Mouse (Mus musculus) bone marrow, adult 2 months (tissue): ENCODE data around the gene A730049H05Rik. TPM values are rescaled to one million over a fixed set of nuclear protein-coding genes. Genes with fewer than 3 reads are reported as not detected.

ENCODE experiments used
- H3K27ac ChIP-seq: fragments of 200-500 bp; 2 replicates; pipeline ENCODE4 v1.5.1; 2012; ENCODE audit warnings: low read depth, mild to moderate bottlenecking, control low read depth, inconsistent platforms, low read length; ENCODE audit not compliant: control insufficient read depth, poor library complexity, insufficient read depth
- H3K4me1 ChIP-seq: fragments of 200-500 bp; 2 replicates; pipeline ENCODE4 v1.6.1; 2011; ENCODE audit warnings: low read length; ENCODE audit not compliant: control insufficient read depth, insufficient read depth
- H3K4me3 ChIP-seq: fragments of 200-500 bp; replicated peaks from 2 replicates; pipeline ENCODE3; 2011; ENCODE audit warnings: mild to moderate bottlenecking, low read depth, low read length, control low read depth; ENCODE audit not compliant: control insufficient read depth
- CTCF ChIP-seq: fragments of 200-500 bp; IDR thresholded peaks from 2 replicates; pipeline ENCODE4 v1.5.1; 2011; ENCODE audit warnings: low read length, control low read depth; ENCODE audit not compliant: control insufficient read depth, insufficient read depth
- POLR2A ChIP-seq: fragments of 200-500 bp; IDR thresholded peaks from 2 replicates; pipeline ENCODE4 v1.6.1; 2011; ENCODE audit warnings: low read depth, mild to moderate bottlenecking, control low read depth, low read length, borderline replicate concordance; ENCODE audit not compliant: control insufficient read depth
- WGBS: fragments of 180-500 bp; shearing (Covaris S2); methylation state at CpG from one replicate; pipeline ENCODE4 v1.1.7; 2018; 5-methylcytosine and 5-hydroxymethylcytosine counted together
- polyA plus RNA-seq: library from polyadenylated mRNA; stranded (reverse); fragments of >200 nt; gene quantifications from 2 replicates; pipeline ENCODE4 v1.2.4, GENCODE M21; 2011; ENCODE audit warnings: low replicate concordance; ENCODE audit not compliant: missing spikeins, insufficient read depth, insufficient read length

A730049H05Rik gene
- polyA plus RNA-seq, 1 experiment = not detected

- no peak for TF ChIP-seq POLR2A
- no peak for TF ChIP-seq CTCF
- WGBS = 71% methylated on average over 6 of the region's 6 CpGs
- no peaks in the 10 kb centered on the region for H3K4me1 ChIP-seq
- H3K4me3 ChIP-seq = no peak overlapping the region
- H3K27ac ChIP-seq = no peak overlapping the region
These were observed 5.7 kb downstream of the A730049H05Rik start for GRCm38 (mm10) chr6:92822006-92822405.

GRCm38 (mm10) chr6:92823991-92824390 is 7.7 kb downstream of the A730049H05Rik start:
- TF ChIP-seq CTCF (no peak), POLR2A (no peak)
- H3K4me3 ChIP-seq = no peak overlapping the region
- 77% methylated on average over 7 of the region's 7 CpGs for WGBS
- no peaks in the 10 kb centered on the region for H3K4me1 ChIP-seq
- H3K27ac ChIP-seq = no peak overlapping the region

DNA sequence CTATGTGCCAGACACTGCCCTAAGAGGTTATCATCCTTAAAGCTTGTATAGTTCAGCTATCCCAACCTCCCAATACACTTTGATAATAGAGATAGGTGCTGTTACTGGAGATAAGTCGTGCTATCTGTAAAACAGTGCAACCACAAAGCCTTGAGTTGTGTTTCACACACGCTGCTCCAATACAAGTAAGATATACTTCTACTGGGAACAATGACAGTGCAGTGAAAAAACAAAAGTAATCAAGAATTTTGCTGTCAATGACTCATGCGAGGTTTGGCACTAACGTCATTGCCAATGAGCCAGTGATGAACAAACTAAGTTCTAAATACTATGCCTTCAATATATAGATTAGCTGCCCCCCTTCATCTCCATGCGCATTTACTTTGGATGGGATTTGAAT is 10.3 kb downstream of the A730049H05Rik start:
- Histone ChIP-seq H3K27ac (no peak overlapping the region), H3K4me3 (no peak overlapping the region), H3K4me1 (no peaks in the 10 kb centered on the region)
- TF ChIP-seq POLR2A = no peak
- TF ChIP-seq CTCF = no peak
- WGBS = 61% methylated on average over 5 of the region's 5 CpGs

GRCm38 (mm10) chr6:92827360-92827759 is 11.1 kb downstream of the A730049H05Rik start:
- no peaks in the 10 kb centered on the region for H3K4me1 ChIP-seq
- 72% methylated on average over 5 of the region's 5 CpGs for WGBS
- H3K27ac ChIP-seq = no peak overlapping the region
- TF ChIP-seq POLR2A = no peak
- TF ChIP-seq CTCF = no peak
- H3K4me3 ChIP-seq = no peak overlapping the region

GRCm38 (mm10) chr6:92829148-92829547 is 12.9 kb downstream of the A730049H05Rik start:
- no peaks in the 10 kb centered on the region for H3K4me1 ChIP-seq
- H3K27ac ChIP-seq = no peak overlapping the region
- TF ChIP-seq CTCF (no peak), POLR2A (no peak)
- 69% methylated on average over 2 of the region's 2 CpGs for WGBS
- no peak overlapping the region for H3K4me3 ChIP-seq

DNA sequence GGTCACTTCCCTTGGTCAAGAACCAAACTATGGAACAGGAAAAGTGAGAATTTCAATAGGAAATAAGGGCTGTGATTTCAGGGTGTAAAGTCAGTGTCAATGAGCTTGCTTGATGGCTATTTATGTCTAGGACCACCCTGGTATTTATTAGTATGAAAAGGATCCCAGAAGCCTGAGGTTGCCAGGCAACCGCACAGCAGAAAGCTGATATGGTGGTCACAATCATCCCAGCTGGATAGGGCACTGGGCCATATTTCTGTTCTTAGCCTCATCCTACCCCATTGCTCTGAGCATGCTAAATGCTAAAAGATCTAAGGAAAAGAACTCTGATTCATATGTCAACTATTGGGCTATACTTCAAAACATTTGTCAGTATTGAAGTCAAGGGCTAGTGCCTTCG is 14.8 kb downstream of the A730049H05Rik start:
- TF ChIP-seq CTCF = no peak
- no peak for TF ChIP-seq POLR2A
- 65% methylated on average over 2 of the region's 2 CpGs for WGBS
- Histone ChIP-seq H3K4me1 (no peaks in the 10 kb centered on the region), H3K27ac (no peak overlapping the region), H3K4me3 (no peak overlapping the region)

DNA sequence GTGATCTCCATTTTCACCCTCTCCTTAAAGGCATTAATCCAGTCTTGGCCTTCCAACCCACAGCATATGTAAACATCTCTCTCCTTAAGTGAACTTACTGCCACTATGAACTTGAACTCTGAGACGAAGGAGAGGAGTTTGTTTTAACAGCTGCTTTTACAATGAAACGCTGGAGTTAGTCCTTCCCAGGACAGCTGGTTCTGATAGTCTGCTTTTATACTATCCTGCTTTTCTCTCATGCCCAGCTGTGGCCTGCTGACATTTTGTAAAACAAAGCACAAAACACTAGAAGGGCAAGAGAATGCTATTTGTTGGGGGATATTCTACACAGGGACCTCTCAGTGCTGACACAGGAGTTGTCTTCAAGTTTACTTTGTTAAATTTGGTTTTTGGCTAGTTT is 25.7 kb downstream of the A730049H05Rik start:
- no peaks in the 10 kb centered on the region for H3K4me1 ChIP-seq
- TF ChIP-seq POLR2A (no peak), CTCF (no peak)
- 74% methylated on average over 2 of the region's 2 CpGs for WGBS
- no peak overlapping the region for H3K27ac ChIP-seq
- no peak overlapping the region for H3K4me3 ChIP-seq

GRCm38 (mm10) chr6:92843474-92843873 is 27.2 kb downstream of the A730049H05Rik start:
- Histone ChIP-seq H3K4me3 (no peak overlapping the region), H3K4me1 (no peaks in the 10 kb centered on the region), H3K27ac (no peak overlapping the region)
- no peak for TF ChIP-seq POLR2A
- TF ChIP-seq CTCF = no peak
- 87% methylated on average over 2 of the region's 2 CpGs for WGBS

GRCm38 (mm10) chr6:92845898-92846297 is 29.6 kb downstream of the A730049H05Rik start:
- 86% methylated on average over 8 of the region's 8 CpGs for WGBS
- TF ChIP-seq POLR2A (no peak), CTCF (no peak)
- H3K4me3 ChIP-seq = no peak overlapping the region

More at GRCm38 (mm10) chr6:92845898-92846297, 29.6 kb downstream of the A730049H05Rik start:
- Histone ChIP-seq H3K4me1 (no peaks in the 10 kb centered on the region), H3K27ac (no peak overlapping the region)
